Mouse (Mus musculus): ENCODE measurements around the gene D930020B18Rik.

- TF ChIP-seq EP300 (IDR thresholded peaks at IDR 0.05; ENCODE audit: low read depth) (no peak), CTCF (IDR thresholded peaks at IDR 0.05; ENCODE audit: low read depth) (no peak)
Measured at GRCm38 (mm10) chr10:121641272-121642053, at the start of gene D930020B18Rik.

Data from liver, postnatal 0 days (tissue).